Mouse (Mus musculus) thymus, postnatal 10 days (tissue): Measurements from ENCODE around the gene Htr7.

Source experiments
- DNase-seq, 2 experiments: peaks; one replicate each; pipeline ENCODE4 v3.0.0; 2021; ENCODE audit warnings: low spot score in 2 of 2

Htr7 gene

DNA sequence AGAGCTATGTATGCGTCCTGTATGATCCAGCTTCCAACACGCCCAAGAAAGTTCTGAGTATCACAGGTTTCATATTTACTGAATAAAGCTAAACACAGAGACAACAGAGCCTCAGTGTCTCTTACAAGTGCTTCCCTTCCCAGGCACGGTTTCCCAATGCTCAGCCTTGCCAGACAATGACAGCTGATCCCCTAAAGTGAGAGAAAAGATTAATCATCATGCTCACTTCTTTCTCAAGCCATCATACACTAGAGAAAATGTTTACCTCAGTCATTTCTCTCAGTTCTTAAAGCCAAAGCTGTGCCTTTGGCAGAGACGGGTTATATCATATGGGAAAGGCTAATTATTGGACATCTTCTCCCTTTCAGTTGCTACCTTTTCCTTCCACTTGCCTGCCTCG is 99.7 kb downstream of the Htr7 start:
- no peak for DNase-seq

DNA sequence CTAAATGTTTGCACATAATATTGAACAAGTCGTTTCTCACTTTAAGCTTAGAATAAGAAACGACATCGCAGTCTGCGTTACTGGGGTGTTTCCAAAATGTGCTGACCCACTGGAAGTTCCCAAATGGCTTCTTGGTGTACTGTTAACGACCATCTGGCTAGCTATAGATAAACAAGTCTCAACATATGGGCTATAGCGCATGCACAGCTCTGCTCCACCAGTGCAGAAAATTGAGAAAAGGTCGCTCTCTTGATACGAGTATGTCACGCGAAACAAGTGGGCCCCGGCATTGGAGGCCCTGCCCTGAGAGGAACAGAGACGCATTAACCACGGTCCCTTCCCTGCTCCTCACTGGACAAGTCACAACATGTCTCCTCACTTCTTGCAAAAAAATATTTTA is 101.6 kb downstream of the Htr7 start:
- DNase-seq: no peak

DNA sequence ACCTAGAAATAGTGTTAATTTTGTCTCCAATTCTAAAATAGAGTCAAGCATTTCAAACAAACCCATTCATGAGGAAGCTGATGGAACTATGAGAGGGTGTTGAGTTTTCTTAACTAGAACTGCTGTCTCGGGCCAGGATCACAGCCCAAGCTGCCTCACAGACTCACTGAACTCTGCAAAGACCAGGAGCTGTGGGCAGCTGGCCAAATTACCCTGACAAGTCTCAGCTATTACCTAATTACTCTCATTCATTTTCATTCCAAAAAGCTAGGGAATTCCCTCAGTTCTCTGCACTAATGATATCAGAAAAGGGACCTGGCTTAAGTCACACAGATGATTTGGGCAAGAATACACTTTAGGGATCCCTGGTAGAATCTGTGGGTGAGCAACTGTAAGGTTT is 107.4 kb downstream of the Htr7 start:
- DNase-seq: no peak

- DNase-seq: no peak
These were observed 132.3 kb downstream of the Htr7 start for GRCm38 (mm10) chr19:35924961-35925495.

DNA sequence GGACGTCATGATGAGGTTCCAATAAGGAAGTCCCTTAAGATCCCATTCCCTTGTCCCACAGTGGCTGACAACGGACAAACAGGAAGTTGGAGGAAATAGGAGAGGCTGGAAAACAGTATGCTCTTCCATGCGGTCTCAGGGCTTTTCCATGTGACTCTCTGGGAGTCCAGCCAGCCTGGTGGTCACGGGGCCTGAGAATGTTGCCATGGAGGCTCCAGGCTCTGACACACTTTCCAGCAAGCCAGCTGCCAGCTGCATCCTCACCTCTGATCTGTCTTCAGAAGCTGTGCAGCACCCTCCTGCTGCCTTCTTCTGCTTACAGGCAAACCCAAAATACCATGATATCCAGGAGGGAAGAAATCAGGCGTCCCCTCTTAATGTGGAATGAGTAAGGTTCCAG is 132.9 kb downstream of the Htr7 start:
- no peak for DNase-seq
